Mouse (Mus musculus): Measurements from ENCODE around the gene Tatdn3. TPM values are rescaled to one million over a fixed set of nuclear protein-coding genes. Genes with fewer than 3 reads are reported as not detected.
A peak's percentile ranks its signal among the peaks of the same experiment; 100 is the strongest.

Gene Tatdn3
- total and polyA plus RNA-seq, 2 experiments: 9.4 to 16.3 TPM

DNA sequence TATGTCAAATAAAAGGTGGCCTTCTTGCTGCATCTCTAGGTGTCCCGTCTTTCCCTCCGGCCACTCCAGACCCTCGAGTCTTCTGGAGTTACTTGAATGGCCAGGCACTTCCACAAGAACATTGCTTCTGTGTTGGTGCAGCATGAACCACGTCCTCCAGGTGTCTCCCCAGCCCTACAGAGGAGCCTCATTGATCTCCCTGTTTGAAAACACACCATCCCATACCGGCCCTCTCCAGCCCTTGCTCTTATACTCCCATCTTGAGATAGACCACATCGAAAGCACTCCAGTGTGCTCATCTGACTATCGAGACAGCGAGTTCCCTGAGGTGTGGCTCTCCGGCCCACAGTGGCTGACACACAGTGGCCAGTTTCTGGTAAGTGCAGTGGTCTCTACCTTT lies 32.3 kb upstream of the Tatdn3 start:
- Histone ChIP-seq H3K27ac (replicated peaks; ENCODE audit: insufficient read depth, low read depth, low read length) (no peak overlapping the region), H3K4me3 (ENCODE audit: insufficient read depth, low read depth, low read length) (no peak overlapping the region), H3K36me3 (ENCODE audit: control insufficient read depth, insufficient read depth, low read length) (no peaks in the 10 kb centered on the region), H3K27me3 (ENCODE audit: control insufficient read depth, insufficient read depth, low read length) (peaks cover 9% of the 10 kb centered on the region; the same call in 1 of the 2 replicates), H3K9ac (ENCODE audit: low read depth, low read length) (no peak overlapping the region), H3K79me2 (ENCODE audit: control insufficient read depth, insufficient read depth, low read length) (no peaks in the 10 kb centered on the region), H3K4me1 (ENCODE audit: control insufficient read depth, insufficient read depth, low read length) (peaks cover 3% of the 10 kb centered on the region; the same call in 1 of the 2 replicates)
- TF ChIP-seq CTCF (IDR thresholded peaks at IDR 0.05; ENCODE audit: low read depth, low read length) (peak; percentile 52), POLR2A (IDR thresholded peaks at IDR 0.05; ENCODE audit: extremely low read depth, insufficient read depth, low read length) (no peak)
- DNase-seq (ENCODE audit: extremely low read depth, low read depth, low spot score): no peak
- 73% methylated on average over 9 of the region's 9 CpGs for WGBS

DNA sequence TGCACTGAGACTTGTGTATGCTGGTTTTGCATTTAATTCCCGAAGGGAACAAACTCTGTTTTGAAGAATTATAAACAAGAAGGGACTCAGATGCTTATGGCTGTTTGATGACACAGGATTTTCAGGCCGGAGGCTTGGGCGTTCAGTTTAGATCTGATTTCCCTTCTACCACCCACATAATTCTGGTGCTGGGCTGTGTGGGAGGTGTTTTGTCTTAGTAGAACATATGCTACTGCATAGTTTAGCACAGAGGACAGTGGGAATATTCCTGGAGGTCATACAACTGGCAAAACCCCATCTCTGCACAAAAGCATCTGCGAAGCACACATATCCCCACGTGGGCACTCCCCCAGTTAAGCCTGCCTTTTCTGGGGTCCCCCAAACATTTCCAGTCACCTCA lies 30.8 kb upstream of the Tatdn3 start:
- Histone ChIP-seq H3K27me3 (ENCODE audit: control insufficient read depth, insufficient read depth, low read length) (peaks cover 8% of the 10 kb centered on the region; the same call in 1 of the 2 replicates), H3K79me2 (ENCODE audit: control insufficient read depth, insufficient read depth, low read length) (no peaks in the 10 kb centered on the region), H3K4me1 (ENCODE audit: control insufficient read depth, insufficient read depth, low read length) (peaks cover 3% of the 10 kb centered on the region; the same call in 1 of the 2 replicates), H3K36me3 (ENCODE audit: control insufficient read depth, insufficient read depth, low read length) (no peaks in the 10 kb centered on the region), H3K9ac (ENCODE audit: low read depth, low read length) (no peak overlapping the region), H3K4me3 (ENCODE audit: insufficient read depth, low read depth, low read length) (no peak overlapping the region), H3K27ac (replicated peaks; ENCODE audit: insufficient read depth, low read depth, low read length) (no peak overlapping the region)
- WGBS: 68% methylated on average over 5 of the region's 5 CpGs
- DNase-seq (ENCODE audit: extremely low read depth, low read depth, low spot score): no peak
- TF ChIP-seq CTCF (IDR thresholded peaks at IDR 0.05; ENCODE audit: low read depth, low read length): no peak
- no peak for TF ChIP-seq POLR2A (IDR thresholded peaks at IDR 0.05; ENCODE audit: extremely low read depth, insufficient read depth, low read length)

DNA sequence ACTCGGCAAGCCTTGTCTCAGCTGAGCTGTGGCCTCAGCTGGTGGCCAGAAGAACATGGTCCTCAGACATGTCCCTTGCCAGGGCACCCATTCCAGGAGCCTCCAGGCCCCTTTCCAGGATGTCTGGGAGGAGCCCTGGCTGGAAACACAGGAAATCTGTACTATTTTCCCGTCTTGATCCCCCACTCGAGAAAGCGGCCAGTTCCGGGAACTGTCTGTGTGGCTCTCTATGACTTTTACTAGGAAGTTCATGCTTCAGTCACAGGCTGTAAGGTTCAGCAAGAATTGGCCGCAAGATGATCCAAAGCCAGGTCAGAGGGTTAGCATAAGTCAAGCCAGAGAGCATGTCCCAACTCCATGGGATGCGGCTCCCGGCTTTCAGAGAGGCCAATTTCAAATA lies 29.3 kb upstream of the Tatdn3 start:
- H3K4me3 ChIP-seq (ENCODE audit: insufficient read depth, low read depth, low read length): no peak overlapping the region
- peaks cover 3% of the 10 kb centered on the region; the same call in 1 of the 2 replicates for H3K4me1 ChIP-seq (ENCODE audit: control insufficient read depth, insufficient read depth, low read length)
- no peak for DNase-seq (ENCODE audit: extremely low read depth, low read depth, low spot score)
- 78% methylated on average over 8 of the region's 8 CpGs for WGBS
- H3K36me3 ChIP-seq (ENCODE audit: control insufficient read depth, insufficient read depth, low read length): no peaks in the 10 kb centered on the region
- no peaks in the 10 kb centered on the region for H3K27me3 ChIP-seq (ENCODE audit: control insufficient read depth, insufficient read depth, low read length)
- TF ChIP-seq POLR2A (IDR thresholded peaks at IDR 0.05; ENCODE audit: extremely low read depth, insufficient read depth, low read length) (no peak), CTCF (IDR thresholded peaks at IDR 0.05; ENCODE audit: low read depth, low read length) (no peak)
- no peak overlapping the region for H3K9ac ChIP-seq (ENCODE audit: low read depth, low read length)
- peak overlapping the region; percentile 32 for H3K27ac ChIP-seq (replicated peaks; ENCODE audit: insufficient read depth, low read depth, low read length)
- H3K79me2 ChIP-seq (ENCODE audit: control insufficient read depth, insufficient read depth, low read length): no peaks in the 10 kb centered on the region

DNA sequence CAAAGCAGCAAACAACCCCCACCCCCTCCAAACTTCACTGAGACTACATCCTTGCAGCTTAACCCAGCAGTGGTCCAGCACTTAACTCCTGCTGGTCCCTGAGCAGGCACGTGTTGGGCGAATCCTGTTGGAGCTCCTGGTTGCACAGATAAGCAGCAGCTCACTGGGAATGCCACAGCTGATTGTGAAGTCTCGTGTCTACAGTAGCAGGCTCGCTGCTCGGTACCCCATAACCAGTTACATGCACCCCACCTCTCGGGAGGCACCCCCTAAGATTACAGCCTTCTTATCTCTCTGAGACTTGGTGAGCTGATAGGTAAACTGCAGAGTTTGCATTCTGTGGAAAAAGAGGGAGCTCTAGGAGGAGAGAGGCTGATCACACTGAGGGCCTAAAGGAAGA lies 26.6 kb upstream of the Tatdn3 start:
- H3K4me1 ChIP-seq (ENCODE audit: control insufficient read depth, insufficient read depth, low read length): peaks cover 3% of the 10 kb centered on the region; the same call in 1 of the 2 replicates
- TF ChIP-seq CTCF (IDR thresholded peaks at IDR 0.05; ENCODE audit: low read depth, low read length): no peak
- no peak for TF ChIP-seq POLR2A (IDR thresholded peaks at IDR 0.05; ENCODE audit: extremely low read depth, insufficient read depth, low read length)

DNA sequence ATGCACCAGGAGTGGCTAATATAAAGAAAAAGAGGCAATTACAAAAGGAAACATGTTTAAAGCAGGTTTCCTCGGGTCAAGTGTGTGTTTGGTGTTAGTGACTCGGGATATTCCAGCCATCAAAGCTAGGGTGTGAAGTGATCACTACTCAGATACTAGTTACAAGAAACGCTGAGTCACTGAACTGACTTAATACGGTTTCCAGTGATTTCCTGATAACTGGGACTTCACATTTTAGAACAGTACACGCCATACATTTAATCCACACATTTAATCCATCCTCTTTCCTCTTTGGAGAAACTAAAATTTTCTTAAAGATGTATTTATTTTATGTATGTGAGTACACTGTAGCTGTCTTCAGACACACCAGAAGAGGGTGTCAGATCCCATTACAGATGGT lies 25.2 kb upstream of the Tatdn3 start:
- 79% methylated on average over 5 of the region's 5 CpGs for WGBS
- H3K79me2 ChIP-seq (ENCODE audit: control insufficient read depth, insufficient read depth, low read length): no peaks in the 10 kb centered on the region
- no peak for TF ChIP-seq CTCF (IDR thresholded peaks at IDR 0.05; ENCODE audit: low read depth, low read length)
- no peak for TF ChIP-seq POLR2A (IDR thresholded peaks at IDR 0.05; ENCODE audit: extremely low read depth, insufficient read depth, low read length)
- H3K36me3 ChIP-seq (ENCODE audit: control insufficient read depth, insufficient read depth, low read length): no peaks in the 10 kb centered on the region
- peaks cover 3% of the 10 kb centered on the region; the same call in 1 of the 2 replicates for H3K4me1 ChIP-seq (ENCODE audit: control insufficient read depth, insufficient read depth, low read length)
- no peaks in the 10 kb centered on the region for H3K27me3 ChIP-seq (ENCODE audit: control insufficient read depth, insufficient read depth, low read length)
- H3K27ac ChIP-seq (replicated peaks; ENCODE audit: insufficient read depth, low read depth, low read length): no peak overlapping the region
- no peak for DNase-seq (ENCODE audit: extremely low read depth, low read depth, low spot score)
- H3K9ac ChIP-seq (ENCODE audit: low read depth, low read length): no peak overlapping the region
- no peak overlapping the region for H3K4me3 ChIP-seq (ENCODE audit: insufficient read depth, low read depth, low read length)

More for the DNA sequence above, 26.6 kb upstream of the Tatdn3 start:
- DNase-seq (ENCODE audit: extremely low read depth, low read depth, low spot score): no peak
- no peaks in the 10 kb centered on the region for H3K36me3 ChIP-seq (ENCODE audit: control insufficient read depth, insufficient read depth, low read length)
- no peaks in the 10 kb centered on the region for H3K79me2 ChIP-seq (ENCODE audit: control insufficient read depth, insufficient read depth, low read length)
- H3K27me3 ChIP-seq (ENCODE audit: control insufficient read depth, insufficient read depth, low read length): no peaks in the 10 kb centered on the region
- no peak overlapping the region for H3K9ac ChIP-seq (ENCODE audit: low read depth, low read length)
- H3K27ac ChIP-seq (replicated peaks; ENCODE audit: insufficient read depth, low read depth, low read length): no peak overlapping the region
- WGBS: 63% methylated on average over 6 of the region's 6 CpGs
- no peak overlapping the region for H3K4me3 ChIP-seq (ENCODE audit: insufficient read depth, low read depth, low read length)

DNA sequence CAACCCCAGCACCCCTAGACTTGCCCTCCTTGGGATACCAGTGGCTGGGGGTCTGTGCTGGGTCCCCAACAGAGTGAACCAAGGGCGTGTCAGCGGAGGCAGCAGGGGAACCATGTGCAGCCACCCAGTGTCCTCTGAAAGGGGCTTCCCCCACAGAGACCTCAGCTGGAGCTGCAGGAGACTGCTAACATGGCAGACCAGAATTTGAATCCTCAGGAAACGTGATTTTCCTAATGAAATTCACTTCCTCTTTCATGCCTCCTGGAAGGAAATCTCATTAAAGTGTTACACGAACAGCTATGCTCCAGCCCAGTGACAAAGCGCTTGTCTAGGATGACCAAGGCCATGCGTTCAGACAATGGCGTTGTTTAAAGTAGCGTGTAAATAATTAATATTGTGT lies 24.2 kb upstream of the Tatdn3 start:
- H3K4me3 ChIP-seq (ENCODE audit: insufficient read depth, low read depth, low read length): no peak overlapping the region
- no peak for TF ChIP-seq POLR2A (IDR thresholded peaks at IDR 0.05; ENCODE audit: extremely low read depth, insufficient read depth, low read length)
- TF ChIP-seq CTCF (IDR thresholded peaks at IDR 0.05; ENCODE audit: low read depth, low read length): no peak
- H3K4me1 ChIP-seq (ENCODE audit: control insufficient read depth, insufficient read depth, low read length): peaks cover 3% of the 10 kb centered on the region; the same call in 1 of the 2 replicates
- no peak for DNase-seq (ENCODE audit: extremely low read depth, low read depth, low spot score)
- H3K36me3 ChIP-seq (ENCODE audit: control insufficient read depth, insufficient read depth, low read length): no peaks in the 10 kb centered on the region
- H3K27ac ChIP-seq (replicated peaks; ENCODE audit: insufficient read depth, low read depth, low read length): no peak overlapping the region; the same call in 1 of the 2 replicates
- H3K79me2 ChIP-seq (ENCODE audit: control insufficient read depth, insufficient read depth, low read length): no peaks in the 10 kb centered on the region
- WGBS: 75% methylated on average over 8 of the region's 8 CpGs
- H3K9ac ChIP-seq (ENCODE audit: low read depth, low read length): no peak overlapping the region
- H3K27me3 ChIP-seq (ENCODE audit: control insufficient read depth, insufficient read depth, low read length): no peaks in the 10 kb centered on the region

Measured in liver, adult 2 months (tissue).